Mouse (Mus musculus) hindbrain, embryonic 16.5 days (tissue): Measurements from ENCODE around the gene Ccn2. TPM values are rescaled to one million over a fixed set of nuclear protein-coding genes. Genes with fewer than 3 reads are reported as not detected.

Experiments used
- ATAC-seq: fragments of 200-750 bp; cut with Nextera tagmentation; 2 replicates; pipeline ENCODE4 v1.8.0; 2017; ENCODE audit warnings: moderate TSS enrichment, moderate library complexity
- H3K27ac ChIP-seq: fragments of 300-500 bp; sonication (generic); 2 replicates; pipeline ENCODE4 v1.5.1; 2014; ENCODE audit warnings: low read depth, mild to moderate bottlenecking, control low read depth, low read length, moderate library complexity
- H3K27me3 ChIP-seq: fragments of 300-500 bp; sonication (generic); replicated peaks from 2 replicates; pipeline ENCODE4 v1.6.1; 2014; ENCODE audit warnings: low read length; ENCODE audit not compliant: control insufficient read depth, insufficient read depth
- H3K36me3 ChIP-seq: fragments of 300-500 bp; sonication (generic); 2 replicates; pipeline ENCODE4 v1.6.1; 2014; ENCODE audit warnings: mild to moderate bottlenecking, low read length, moderate library complexity, mixed read lengths; ENCODE audit not compliant: control insufficient read depth, insufficient read depth
- H3K4me1 ChIP-seq: fragments of 300-500 bp; sonication (generic); 2 replicates; pipeline ENCODE4 v1.6.1; 2014; ENCODE audit warnings: low read depth, low read length; ENCODE audit not compliant: control insufficient read depth, insufficient read depth
- H3K4me2 ChIP-seq: fragments of 300-500 bp; sonication (generic); 2 replicates; pipeline ENCODE4 v1.6.1; 2014; ENCODE audit warnings: mild to moderate bottlenecking, low read length, control low read depth, moderate library complexity
- H3K4me3 ChIP-seq: fragments of 300-500 bp; sonication (generic); 2 replicates; pipeline ENCODE4 v1.5.1; 2014; ENCODE audit warnings: mild to moderate bottlenecking, low read length, control low read depth, moderate library complexity
- H3K9ac ChIP-seq: fragments of 300-500 bp; sonication (generic); 2 replicates; pipeline ENCODE4 v1.6.1; 2014; ENCODE audit warnings: low read depth, mild to moderate bottlenecking, control low read depth, low read length, moderate library complexity
- H3K9me3 ChIP-seq: fragments of 300-500 bp; sonication (generic); 2 replicates; pipeline ENCODE4 v1.6.1; 2014; ENCODE audit warnings: mild to moderate bottlenecking, low read length, moderate library complexity; ENCODE audit not compliant: control insufficient read depth
- WGBS: fragments of 180-500 bp; shearing (Covaris S2); extraction: QIAGEN DNeasy Blood & Tissue Kit; methylation state at CpG from one replicate; pipeline ENCODE4 v1.1.7; 2014; 5-methylcytosine and 5-hydroxymethylcytosine counted together
- polyA plus RNA-seq: library from polyadenylated mRNA; unstranded; fragments of >200 nt; fragmentation: Nextera tagmentation; extraction: Ambion mirVana; gene quantifications from 2 replicates; pipeline ENCODE4 v1.2.1, GENCODE M21; 2015

Ccn2 gene
- polyA plus RNA-seq, 1 experiment from 2014 or later = 5.4 TPM

- ATAC-seq = no peak
- no peak overlapping the region for H3K4me3 ChIP-seq
- H3K9ac ChIP-seq = no peak overlapping the region
- no peak overlapping the region for H3K4me2 ChIP-seq
- 90% methylated on average over 4 of the region's 4 CpGs for WGBS
- H3K9me3 ChIP-seq = no peaks in the 10 kb centered on the region
- H3K27ac ChIP-seq = no peak overlapping the region
- H3K27me3 ChIP-seq = no peaks in the 10 kb centered on the region
- H3K4me1 ChIP-seq = no peaks in the 10 kb centered on the region
- no peaks in the 10 kb centered on the region for H3K36me3 ChIP-seq
Measured at GRCm38 (mm10) chr10:24588824-24589223, 6.4 kb upstream of the Ccn2 start.

GRCm38 (mm10) chr10:24589238-24589637 is 6.0 kb upstream of the Ccn2 start:
- Histone ChIP-seq H3K4me1 (no peaks in the 10 kb centered on the region), H3K4me3 (no peak overlapping the region), H3K27ac (no peak overlapping the region), H3K36me3 (no peaks in the 10 kb centered on the region), H3K27me3 (no peaks in the 10 kb centered on the region), H3K4me2 (no peak overlapping the region), H3K9me3 (no peaks in the 10 kb centered on the region), H3K9ac (no peak overlapping the region)
- WGBS = 96% methylated on average over 9 of the region's 9 CpGs
- ATAC-seq = no peak

- H3K9ac ChIP-seq = no peak overlapping the region
- H3K9me3 ChIP-seq = no peaks in the 10 kb centered on the region
- no peak overlapping the region for H3K4me3 ChIP-seq
- no peak overlapping the region for H3K27ac ChIP-seq
- peaks cover 2% of the 10 kb centered on the region for H3K4me1 ChIP-seq
- no peaks in the 10 kb centered on the region for H3K36me3 ChIP-seq
- H3K27me3 ChIP-seq = no peaks in the 10 kb centered on the region
- ATAC-seq = no peak
- WGBS = 39% methylated on average over 4 of the region's 4 CpGs
- no peak overlapping the region for H3K4me2 ChIP-seq
Measured at GRCm38 (mm10) chr10:24590546-24590945, 4.7 kb upstream of the Ccn2 start.

- no peak overlapping the region for H3K4me3 ChIP-seq
- H3K4me1 ChIP-seq = peaks cover 2% of the 10 kb centered on the region
- no peak overlapping the region for H3K4me2 ChIP-seq
- no peaks in the 10 kb centered on the region for H3K27me3 ChIP-seq
- H3K27ac ChIP-seq = no peak overlapping the region
- 19% methylated on average over 4 of the region's 4 CpGs for WGBS
- ATAC-seq = peak; percentile 43; the same call in 1 of the 2 replicates
- no peak overlapping the region for H3K9ac ChIP-seq
- H3K9me3 ChIP-seq = no peaks in the 10 kb centered on the region
- H3K36me3 ChIP-seq = no peaks in the 10 kb centered on the region
Measured at GRCm38 (mm10) chr10:24591136-24591535, 4.1 kb upstream of the Ccn2 start.

GRCm38 (mm10) chr10:24591741-24592140 is 3.5 kb upstream of the Ccn2 start:
- WGBS = 62% methylated on average over 5 of the region's 5 CpGs

GRCm38 (mm10) chr10:24592318-24592717 is 2.9 kb upstream of the Ccn2 start:
- no peak overlapping the region for H3K4me3 ChIP-seq
- peaks cover 5% of the 10 kb centered on the region for H3K4me1 ChIP-seq
- no peaks in the 10 kb centered on the region for H3K36me3 ChIP-seq
- H3K9me3 ChIP-seq = no peaks in the 10 kb centered on the region
- H3K27me3 ChIP-seq = no peaks in the 10 kb centered on the region
- H3K9ac ChIP-seq = no peak overlapping the region
- H3K4me2 ChIP-seq = no peak overlapping the region
- H3K27ac ChIP-seq = no peak overlapping the region
- WGBS = 75% methylated on average over 2 of the region's 2 CpGs
- ATAC-seq = no peak

More at GRCm38 (mm10) chr10:24591741-24592140, 3.5 kb upstream of the Ccn2 start:
- H3K36me3 ChIP-seq = no peaks in the 10 kb centered on the region
- no peaks in the 10 kb centered on the region for H3K27me3 ChIP-seq
- no peaks in the 10 kb centered on the region for H3K9me3 ChIP-seq
- H3K4me3 ChIP-seq = no peak overlapping the region
- H3K27ac ChIP-seq = no peak overlapping the region
- H3K4me1 ChIP-seq = peaks cover 4% of the 10 kb centered on the region
- no peak overlapping the region for H3K4me2 ChIP-seq
- no peak overlapping the region for H3K9ac ChIP-seq
- ATAC-seq = no peak

- H3K27ac ChIP-seq = no peak overlapping the region
- no peak overlapping the region for H3K4me2 ChIP-seq
Measured at GRCm38 (mm10) chr10:24592969-24593368, 2.3 kb upstream of the Ccn2 start.

GRCm38 (mm10) chr10:24593556-24593955 is 1.7 kb upstream of the Ccn2 start:
- Histone ChIP-seq H3K27me3 (no peaks in the 10 kb centered on the region), H3K9me3 (no peaks in the 10 kb centered on the region), H3K4me2 (no peak overlapping the region), H3K36me3 (no peaks in the 10 kb centered on the region), H3K4me3 (no peak overlapping the region), H3K27ac (no peak overlapping the region), H3K4me1 (peaks cover 5% of the 10 kb centered on the region), H3K9ac (no peak overlapping the region)
- ATAC-seq = no peak
- 85% methylated on average over 4 of the region's 4 CpGs for WGBS

More at GRCm38 (mm10) chr10:24592969-24593368, 2.3 kb upstream of the Ccn2 start:
- no peak for ATAC-seq
- no peak overlapping the region for H3K9ac ChIP-seq
- peaks cover 5% of the 10 kb centered on the region for H3K4me1 ChIP-seq
- 73% methylated on average over 7 of the region's 7 CpGs for WGBS
- no peaks in the 10 kb centered on the region for H3K9me3 ChIP-seq
- no peaks in the 10 kb centered on the region for H3K27me3 ChIP-seq
- no peaks in the 10 kb centered on the region for H3K36me3 ChIP-seq
- H3K4me3 ChIP-seq = no peak overlapping the region

- peak; percentile 55 for ATAC-seq
- Histone ChIP-seq H3K4me2 (peak overlapping the region; percentile 80), H3K27me3 (no peaks in the 10 kb centered on the region), H3K9ac (peak overlapping the region; percentile 79), H3K4me3 (peak overlapping the region; percentile 62), H3K36me3 (no peaks in the 10 kb centered on the region), H3K4me1 (peaks cover 5% of the 10 kb centered on the region), H3K9me3 (no peaks in the 10 kb centered on the region), H3K27ac (peak overlapping the region; percentile 62)
- 11% methylated on average over 31 of the region's 31 CpGs for WGBS
Measured at GRCm38 (mm10) chr10:24596003-24596868, 994 bp downstream of the Ccn2 start.
